Mouse (Mus musculus): ENCODE data around the gene Efna5. TPM values are rescaled to one million over a fixed set of nuclear protein-coding genes. Genes with fewer than 3 reads are reported as not detected.

The Efna5 gene
- total and polyA plus RNA-seq, 3 experiments: 0.04 to 0.23 TPM; not detected in 1

- Histone ChIP-seq H3K27me3 (replicated peaks) (no peaks in the 10 kb centered on the region), H3K4me3 (replicated peaks in 1 of 3; ENCODE audit: low read depth in 2 of 3, low read length in 2 of 3, poor library complexity in 1 of 3) (no peak overlapping the region), H3K9me3 (replicated peaks; ENCODE audit: low read length) (no peaks in the 10 kb centered on the region), H3K36me3 (replicated peaks in 1 of 2; ENCODE audit: control insufficient read depth in 1 of 2, insufficient read depth in 1 of 2, low read length in 1 of 2) (no peaks in the 10 kb centered on the region), H3K4me1 (ENCODE audit: control insufficient read depth in 1 of 2, insufficient read depth in 2 of 2) (peaks cover under 1 to 6% of the 10 kb centered on the region in 2 experiments; a peak in 2 of 4 replicates), H3K27ac (ENCODE audit: insufficient read depth, low read depth) (no peak overlapping the region), H3K4me2 (ENCODE audit: insufficient read depth, low read depth, poor library complexity, severe bottlenecking) (no peak overlapping the region), H3K79me2 (replicated peaks; ENCODE audit: control insufficient read depth, extremely low read depth, insufficient read depth, poor library complexity, severe bottlenecking) (no peaks in the 10 kb centered on the region), H3K9ac (ENCODE audit: insufficient read depth, low read depth) (no peak overlapping the region)
- dilution Hi-C loops (cut with MboI; ENCODE audit: extremely low pct_ligation_motif_present, extremely low pct_unique_long_range_greater_than_20kb, low sequenced_read_pairs): no loop called here
- DNase-seq (ENCODE audit: extremely low read depth): no peak
- in situ Hi-C loops (cut with MboI; ENCODE audit: low pct_ligation_motif_present, low pct_unique_long_range_greater_than_20kb, low sequenced_read_pairs): no loop called here
- TF ChIP-seq ELF1 (IDR thresholded peaks at IDR 0.05; ENCODE audit: low read depth, low read length) (no peak), JUN (IDR thresholded peaks at IDR 0.05; ENCODE audit: insufficient read depth, low read depth, low read length) (no peak), EP300 (IDR thresholded peaks at IDR 0.05; ENCODE audit: low read length) (no peak), JUND (conservative IDR thresholded peaks at IDR 0.05; ENCODE audit: low read depth, low read length) (no peak), MYC (IDR thresholded peaks at IDR 0.05; ENCODE audit: low read depth, low read length) (no peak), POLR2A (IDR thresholded peaks at IDR 0.05; ENCODE audit: low read depth, low read length) (no peak), MAX (IDR thresholded peaks at IDR 0.05; ENCODE audit: low read length) (no peak), CHD2 (IDR thresholded peaks at IDR 0.05; ENCODE audit: low read length) (no peak), MXI1 (IDR thresholded peaks at IDR 0.05; ENCODE audit: low read depth, low read length) (no peak), MAZ (IDR thresholded peaks at IDR 0.05; ENCODE audit: low read depth, low read length) (no peak), USF1 (IDR thresholded peaks at IDR 0.05; ENCODE audit: low read depth, low read length) (no peak), MAFK (IDR thresholded peaks at IDR 0.05; ENCODE audit: insufficient replicate concordance, low read length) (no peak), ZKSCAN1 (IDR thresholded peaks at IDR 0.05; ENCODE audit: borderline replicate concordance, low read depth, low read length) (no peak), ZMIZ1 (IDR thresholded peaks at IDR 0.05; ENCODE audit: low read depth, low read length) (no peak), SIN3A (IDR thresholded peaks at IDR 0.05; ENCODE audit: low read length) (no peak), SMC3 (IDR thresholded peaks at IDR 0.05; ENCODE audit: low read depth, low read length) (no peak), ZC3H11A (IDR thresholded peaks at IDR 0.05; ENCODE audit: low read depth, low read length) (no peak)
Measured at GRCm38 (mm10) chr17:62774749-62775148, 106.4 kb downstream of the Efna5 start.

DNA sequence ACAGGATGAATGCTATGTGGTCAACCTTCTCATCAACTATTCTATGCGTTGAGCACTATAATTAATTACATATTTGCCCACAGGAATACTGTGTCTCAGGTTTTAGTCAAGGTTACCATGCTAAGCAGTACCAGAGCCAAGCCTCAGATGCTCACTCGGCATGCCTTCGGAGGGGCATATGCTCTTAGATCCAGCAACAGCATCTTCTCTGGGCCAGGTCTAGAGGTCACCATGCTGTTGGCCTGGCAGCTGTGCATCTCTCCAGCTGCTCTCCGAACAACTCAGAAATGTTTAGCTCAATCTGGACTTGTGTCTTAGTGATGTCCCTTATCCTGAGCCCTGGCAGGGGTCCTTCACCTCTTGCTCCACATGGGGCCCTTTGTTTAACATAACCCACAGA, 114.4 kb downstream of the Efna5 start:
- Histone ChIP-seq H3K79me2 (replicated peaks; ENCODE audit: control insufficient read depth, extremely low read depth, insufficient read depth, poor library complexity, severe bottlenecking) (no peaks in the 10 kb centered on the region), H3K9ac (ENCODE audit: insufficient read depth, low read depth) (no peak overlapping the region), H3K27me3 (replicated peaks) (no peaks in the 10 kb centered on the region), H3K9me3 (replicated peaks; ENCODE audit: low read length) (no peaks in the 10 kb centered on the region), H3K4me1 (ENCODE audit: control insufficient read depth in 1 of 2, insufficient read depth in 2 of 2) (no peaks in the 10 kb centered on the region), H3K27ac (ENCODE audit: insufficient read depth, low read depth) (no peak overlapping the region), H3K4me3 (replicated peaks in 1 of 3; ENCODE audit: low read depth in 2 of 3, low read length in 2 of 3, poor library complexity in 1 of 3) (no peak overlapping the region), H3K36me3 (replicated peaks in 1 of 2; ENCODE audit: control insufficient read depth in 1 of 2, insufficient read depth in 1 of 2, low read length in 1 of 2) (no peaks in the 10 kb centered on the region), H3K4me2 (ENCODE audit: insufficient read depth, low read depth, poor library complexity, severe bottlenecking) (no peak overlapping the region)
- in situ Hi-C loops (cut with MboI; ENCODE audit: low pct_ligation_motif_present, low pct_unique_long_range_greater_than_20kb, low sequenced_read_pairs) (no loop called here), dilution Hi-C loops (cut with MboI; ENCODE audit: extremely low pct_ligation_motif_present, extremely low pct_unique_long_range_greater_than_20kb, low sequenced_read_pairs) (no loop called here)
- TF ChIP-seq IRF4 (IDR thresholded peaks at IDR 0.05; ENCODE audit: low read depth, low read length) (no peak), SIN3A (IDR thresholded peaks at IDR 0.05; ENCODE audit: low read length) (no peak), MEF2A (IDR thresholded peaks at IDR 0.05; ENCODE audit: borderline replicate concordance, low read depth, low read length) (no peak), NELFE (IDR thresholded peaks at IDR 0.05; ENCODE audit: low read depth, low read length) (no peak), ZMIZ1 (IDR thresholded peaks at IDR 0.05; ENCODE audit: low read depth, low read length) (no peak), ZC3H11A (IDR thresholded peaks at IDR 0.05; ENCODE audit: low read depth, low read length) (no peak), HCFC1 (IDR thresholded peaks at IDR 0.05; ENCODE audit: low read depth, low read length) (no peak), ZKSCAN1 (IDR thresholded peaks at IDR 0.05; ENCODE audit: borderline replicate concordance, low read depth, low read length) (no peak), MAX (IDR thresholded peaks at IDR 0.05; ENCODE audit: low read length) (no peak), POLR2A (IDR thresholded peaks at IDR 0.05; ENCODE audit: low read depth, low read length) (no peak), TBP (conservative IDR thresholded peaks at IDR 0.05; ENCODE audit: low read depth, low read length) (no peak), CHD2 (IDR thresholded peaks at IDR 0.05; ENCODE audit: low read length) (no peak)
- DNase-seq (ENCODE audit: extremely low read depth): no peak

Measured in CH12.LX (cell line).